Mouse (Mus musculus): ENCODE measurements around the gene Mrps11. TPM values are rescaled to one million over a fixed set of nuclear protein-coding genes. Genes with fewer than 3 reads are reported as not detected.
A peak's percentile ranks its signal among the peaks of the same experiment; 100 is the strongest.

The Mrps11 gene
- 10 to 100 TPM; 45.5 to 54.2 TPM for total RNA-seq (2021)

DNA sequence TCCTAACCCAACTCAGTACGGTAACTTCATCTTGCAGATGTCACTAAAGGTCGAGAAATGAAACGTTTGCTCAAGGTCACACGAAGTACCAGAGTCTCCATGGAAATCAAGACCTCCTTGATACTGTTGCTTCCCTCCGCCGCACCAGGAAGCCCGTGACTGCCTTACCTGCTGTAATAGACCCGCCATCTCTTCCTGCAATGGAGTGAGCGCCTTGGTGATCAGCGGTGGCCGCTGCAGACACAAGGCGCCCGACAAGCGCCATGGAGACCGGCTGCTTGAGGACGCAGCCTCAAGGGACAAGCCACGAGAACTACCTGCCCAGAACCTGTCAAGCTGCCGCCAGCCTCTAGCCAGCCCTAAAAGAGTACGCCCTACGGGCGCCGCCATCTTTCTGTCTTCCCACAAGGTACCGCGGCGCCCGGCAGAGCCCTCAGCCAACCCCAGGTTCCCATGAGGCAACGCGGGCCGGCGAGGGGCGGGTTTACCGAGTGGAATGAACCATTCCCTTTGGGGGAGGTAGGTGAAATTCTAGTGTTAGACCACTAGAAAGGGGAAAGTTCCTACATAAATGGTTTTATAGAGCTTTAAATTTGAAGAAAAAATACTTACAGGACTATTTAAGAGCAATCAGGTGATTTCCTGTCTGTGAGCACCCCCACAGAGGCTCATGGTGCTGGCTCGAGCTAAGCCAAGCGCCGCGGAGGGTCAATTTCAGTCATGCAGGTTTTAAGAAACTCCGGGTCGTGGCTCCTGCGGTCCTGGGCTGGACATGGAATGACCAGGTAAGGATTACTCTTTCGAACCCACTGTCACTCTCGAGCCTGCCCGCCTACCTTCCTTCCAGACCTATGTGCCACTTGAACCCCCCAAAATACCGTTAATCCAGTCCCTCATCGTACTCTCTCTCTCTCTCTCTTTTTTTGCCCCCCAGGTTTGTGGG is at the start of gene Mrps11, which contains the start of gene Mrpl46:
TSS of gene Mrps11 (plus strand) at position 481 of the 943 bp plus-strand sequence.
TSS of gene Mrpl46 (minus strand) at position 893 of the 943 bp plus-strand sequence.
- DNase-seq = peak; percentile 89

DNA sequence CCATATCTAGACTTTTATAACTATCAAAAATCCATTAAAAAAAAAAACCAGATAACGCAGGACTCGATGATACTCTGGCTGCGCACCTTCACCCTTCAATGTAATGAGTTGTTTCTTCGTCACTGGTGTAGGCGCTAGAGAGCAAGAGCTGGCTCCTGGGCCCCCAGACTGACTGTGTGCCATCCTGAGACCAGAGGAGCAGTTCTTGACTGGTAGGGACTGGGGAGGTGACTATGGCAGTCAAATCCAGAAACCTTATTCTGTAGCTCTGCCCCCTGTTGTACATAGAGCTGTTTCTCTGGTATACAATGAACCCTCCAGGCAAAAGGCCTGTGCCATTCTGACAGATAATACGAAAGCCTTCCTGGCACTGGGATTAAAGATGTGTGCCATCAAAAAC is 45.7 kb upstream of the Mrps11 start:
- no peak for DNase-seq

DNA sequence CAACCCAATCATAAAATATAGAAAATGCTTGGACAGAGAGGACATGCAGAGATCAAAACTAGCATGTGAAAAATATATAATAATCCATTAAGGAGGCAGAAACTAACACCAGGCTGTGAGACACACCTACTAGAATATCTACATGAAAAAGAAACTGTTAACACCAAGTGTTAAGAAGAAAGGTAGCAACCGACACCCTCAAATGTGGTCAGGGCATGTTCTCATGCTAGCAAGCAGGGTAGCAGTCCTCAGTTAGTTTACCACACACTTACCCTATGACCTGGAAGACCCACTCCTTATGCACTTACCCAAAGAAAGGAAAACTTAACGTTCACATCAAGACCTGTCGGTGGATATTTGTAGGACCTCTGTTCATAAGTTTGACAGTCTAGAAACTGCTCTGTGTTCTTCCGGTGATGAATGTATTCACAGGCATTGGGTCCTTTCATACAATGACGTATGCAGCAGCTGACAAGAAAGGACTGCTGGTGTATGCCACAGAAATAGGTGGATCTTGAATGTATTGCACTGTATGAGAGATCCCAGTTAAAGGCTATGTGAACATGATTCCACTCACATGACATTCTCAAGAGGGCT is 45.2 kb upstream of the Mrps11 start, which contains the start of gene Ntrk3:
TSS of gene Ntrk3 (minus strand) at position 399 of the 597 bp plus-strand sequence.
- DNase-seq = no peak

DNA sequence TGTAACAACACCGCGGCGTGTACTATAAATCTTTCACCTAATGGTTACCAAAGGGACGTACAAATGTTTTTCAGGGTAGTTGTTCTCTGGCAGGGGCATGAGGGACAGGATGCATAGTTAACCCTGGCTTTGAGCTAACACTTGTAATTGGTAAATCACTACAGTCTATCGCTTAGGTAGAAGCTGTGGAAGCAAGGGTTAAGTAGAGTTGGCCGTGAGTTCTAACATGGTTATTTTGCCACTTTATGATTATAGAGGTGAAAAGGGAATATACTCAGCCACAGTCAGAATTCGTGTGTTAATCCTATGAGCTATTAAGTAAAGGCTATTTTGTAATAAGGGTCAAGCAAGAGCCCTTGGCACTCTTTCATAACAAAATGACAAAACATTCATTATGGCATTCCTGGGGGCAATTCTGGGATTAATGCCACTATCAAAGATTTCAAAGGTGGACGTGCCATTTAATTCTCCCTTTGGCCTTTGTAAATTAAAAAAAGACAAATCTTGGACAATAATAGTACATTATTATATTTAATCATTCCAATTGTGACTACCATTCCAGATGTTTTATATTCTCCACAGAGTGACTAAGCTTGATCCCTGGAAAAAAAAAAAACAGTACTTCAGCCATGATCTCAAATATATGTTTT is 43.4 kb upstream of the Mrps11 start:
- DNase-seq = no peak

DNA sequence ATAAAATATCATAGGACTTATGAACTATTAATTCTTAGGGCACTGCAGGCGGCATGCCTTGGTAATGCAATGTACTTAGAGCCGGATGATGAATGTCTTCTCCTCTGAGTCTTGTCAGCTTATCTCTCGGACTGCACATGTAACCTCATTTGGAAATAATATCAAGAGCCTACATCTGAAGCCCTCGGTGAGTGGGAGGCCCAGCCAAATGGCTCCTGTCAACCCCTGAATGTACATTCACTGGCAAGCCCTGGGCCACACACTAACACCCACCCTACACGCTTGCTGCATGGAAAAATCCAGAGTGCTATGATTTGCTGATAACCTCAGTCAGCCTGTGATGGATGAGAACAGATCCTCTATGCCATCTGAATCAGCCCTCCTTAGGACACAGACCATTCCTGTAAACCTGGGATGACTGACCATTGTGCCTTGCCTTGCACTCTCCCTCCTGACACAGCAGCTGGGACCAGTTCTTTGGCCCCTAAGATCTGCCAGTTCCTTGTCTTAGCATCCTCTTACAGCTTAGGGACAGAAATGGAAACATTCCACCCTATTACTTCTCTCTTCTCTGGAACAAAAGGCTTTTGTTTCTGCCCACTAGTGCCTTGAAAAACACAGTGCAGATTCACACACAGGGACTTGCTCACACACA is 39.1 kb upstream of the Mrps11 start:
- DNase-seq = no peak

DNA sequence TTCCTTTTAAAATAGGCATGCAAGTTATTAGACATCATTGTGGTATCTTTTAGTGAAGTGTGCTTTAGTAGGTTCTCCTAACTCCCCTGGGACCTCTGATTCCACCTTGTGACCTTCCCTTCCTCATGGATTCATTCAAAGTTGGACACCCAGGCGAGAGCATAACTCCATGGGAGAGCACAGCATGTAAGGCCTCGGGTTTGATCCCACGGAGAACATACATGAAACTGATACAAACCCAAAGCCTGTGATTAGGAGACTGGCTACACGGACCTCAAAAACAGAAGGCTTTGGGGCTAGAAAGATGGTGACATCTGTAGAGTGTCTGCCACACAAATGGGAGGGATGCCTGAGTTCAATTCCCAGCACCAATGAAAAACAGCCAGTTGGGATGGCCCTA is 30.0 kb upstream of the Mrps11 start:
- DNase-seq = no peak

DNA sequence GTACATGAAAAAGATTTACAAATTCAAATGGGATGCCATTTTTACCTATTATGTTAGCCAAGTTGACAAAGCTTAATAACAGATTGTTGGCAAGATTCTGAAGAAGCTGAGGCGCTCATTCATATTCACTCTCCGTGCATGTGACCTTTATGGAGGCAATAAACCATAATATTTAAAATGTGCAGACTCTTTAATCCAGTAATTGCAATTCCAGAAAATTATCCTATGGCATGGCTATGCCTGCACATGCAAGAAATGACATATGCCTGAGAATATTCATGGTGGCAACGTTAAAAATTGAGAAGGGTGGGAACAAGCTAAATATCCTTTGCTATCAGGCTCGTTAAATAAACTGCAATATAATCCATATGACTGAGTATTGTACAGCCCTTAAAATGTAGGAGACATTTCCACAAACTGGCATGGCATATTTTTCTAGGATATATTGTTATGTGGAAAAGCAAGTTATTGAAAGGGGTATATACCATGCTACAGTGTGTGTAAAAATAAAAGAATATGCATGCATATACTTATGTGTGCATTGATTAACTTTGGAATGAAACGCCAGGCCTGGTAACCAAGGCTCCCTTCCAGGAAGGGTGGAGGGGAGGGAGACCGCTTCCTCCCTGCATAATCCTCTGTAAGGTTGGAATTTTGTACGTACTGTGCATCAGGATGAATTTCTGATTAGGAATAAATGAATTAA is 29.0 kb upstream of the Mrps11 start:
- DNase-seq = no peak

DNA sequence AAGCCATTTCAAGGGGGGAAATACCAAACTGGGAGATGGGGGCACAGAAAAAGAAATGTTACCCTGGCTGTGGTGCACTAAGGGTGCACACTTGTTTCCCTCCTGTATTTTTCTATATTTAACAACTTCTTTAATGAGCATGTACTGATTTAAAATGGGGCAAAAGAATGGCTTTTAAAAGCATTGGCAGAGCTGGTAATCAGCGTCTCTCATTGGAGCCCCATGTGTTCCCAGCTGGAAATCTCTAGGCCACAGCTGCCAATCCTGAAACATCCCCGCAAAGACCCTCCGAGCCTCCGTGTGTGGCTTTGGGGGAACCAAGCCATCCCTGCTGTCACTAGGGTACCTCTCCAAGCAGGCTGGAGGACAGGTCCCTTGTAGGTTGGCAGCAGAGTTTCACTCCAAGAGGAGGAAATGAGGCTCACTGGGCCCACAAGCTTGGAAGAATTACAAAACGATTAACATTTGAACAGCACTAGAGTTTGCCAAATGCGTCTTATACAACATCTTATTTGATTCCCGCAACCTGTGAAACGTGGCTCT is 28.4 kb upstream of the Mrps11 start:
- no peak for DNase-seq

DNA sequence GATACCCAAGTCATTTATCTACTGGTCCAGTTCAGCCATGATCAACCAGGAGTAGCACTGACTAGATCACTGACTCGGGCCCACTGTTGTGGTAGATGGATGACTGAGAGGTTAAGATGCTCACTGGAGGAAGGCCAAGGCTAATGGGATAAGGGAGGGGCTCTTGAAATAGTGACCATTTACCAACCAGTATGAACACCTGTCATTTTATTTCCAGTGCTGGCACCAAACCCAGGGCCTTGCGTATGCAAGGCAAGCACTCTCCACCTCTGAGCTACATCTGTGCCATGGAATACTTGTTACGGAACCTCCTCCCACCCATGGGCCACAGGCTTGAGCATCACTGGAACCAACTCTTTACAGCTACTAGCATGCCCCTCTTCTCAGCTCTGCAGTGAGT is 19.1 kb upstream of the Mrps11 start:
- DNase-seq = no peak

DNA sequence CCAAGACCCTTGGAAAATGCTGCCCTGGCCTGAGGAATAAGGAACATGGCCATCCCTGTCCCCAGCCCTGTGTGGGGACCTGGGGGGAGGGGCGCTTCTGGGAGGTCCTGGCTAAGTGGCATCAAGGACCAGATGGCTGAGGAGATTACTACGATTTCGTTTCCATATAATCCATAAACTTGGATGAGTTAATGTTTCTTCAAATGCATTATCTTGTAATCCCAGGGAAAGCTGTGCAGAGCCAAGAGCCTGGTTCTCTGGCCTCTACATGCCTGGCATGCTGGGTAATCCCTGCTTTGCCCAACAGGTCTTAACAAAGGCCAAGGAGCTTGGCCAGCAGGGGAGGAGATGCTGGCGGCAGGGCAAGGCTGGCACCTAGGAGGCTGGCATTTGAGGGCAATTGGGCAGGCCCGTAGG is 17.7 kb upstream of the Mrps11 start:
- DNase-seq = no peak

DNA sequence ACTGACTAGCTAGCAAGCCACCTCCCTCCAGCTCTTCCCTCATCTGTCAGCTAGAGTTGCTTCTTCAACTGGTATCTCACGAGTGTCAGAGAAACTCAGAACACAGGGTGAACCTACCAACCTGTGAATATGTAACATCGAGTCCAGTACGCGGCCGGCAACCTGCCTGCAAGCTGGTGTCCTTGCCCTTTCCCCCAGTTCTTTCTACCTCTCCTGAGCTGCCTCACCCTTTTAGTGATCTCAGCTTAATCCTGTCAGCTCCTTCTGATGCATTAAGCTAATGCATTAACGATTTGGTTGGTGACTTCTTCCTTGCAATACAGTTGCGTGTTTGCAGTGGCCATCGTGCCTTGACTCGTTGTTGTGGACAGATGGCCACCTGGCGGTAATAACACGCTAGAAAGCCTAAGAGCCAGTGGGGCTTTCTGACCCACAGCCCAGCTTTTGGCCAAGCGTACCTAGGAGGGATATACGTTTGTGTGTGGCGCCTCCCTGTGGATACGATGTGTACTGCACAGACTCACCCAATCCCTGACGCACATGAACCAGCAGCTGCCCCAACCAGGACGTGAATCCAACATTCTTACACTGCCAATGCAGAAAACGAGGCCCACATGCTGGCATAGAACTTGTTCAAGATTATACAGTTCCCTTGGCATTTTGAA is 16.8 kb upstream of the Mrps11 start:
- DNase-seq = peak; percentile 85

DNA sequence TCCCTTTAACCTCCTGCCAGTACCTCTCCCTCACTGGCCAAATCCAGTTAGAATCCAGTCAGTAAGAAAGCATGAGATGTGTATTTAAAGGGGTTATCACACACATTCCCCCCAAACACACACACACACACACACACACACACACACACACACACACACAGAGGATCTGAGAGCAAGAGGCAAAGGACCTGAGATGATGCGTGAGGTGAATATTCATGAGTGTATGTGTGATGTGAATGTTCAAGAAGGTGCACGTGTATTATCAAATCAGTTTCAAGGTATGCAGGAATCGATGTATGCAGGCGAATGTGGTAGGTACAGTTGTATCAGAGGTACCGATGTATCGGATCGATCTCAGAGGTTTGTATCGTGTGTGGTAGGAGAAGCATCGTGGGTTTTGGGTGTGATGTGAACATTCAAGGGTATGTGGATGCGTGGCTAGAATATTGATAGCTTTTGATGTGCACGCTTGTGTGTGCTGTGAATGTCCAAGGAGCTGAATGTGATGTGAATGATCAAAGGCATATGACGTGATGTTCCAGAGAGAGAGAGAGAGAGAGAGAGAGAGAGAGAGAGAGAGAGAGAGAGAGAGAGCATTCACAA is 14.9 kb upstream of the Mrps11 start:
- DNase-seq = no peak

DNA sequence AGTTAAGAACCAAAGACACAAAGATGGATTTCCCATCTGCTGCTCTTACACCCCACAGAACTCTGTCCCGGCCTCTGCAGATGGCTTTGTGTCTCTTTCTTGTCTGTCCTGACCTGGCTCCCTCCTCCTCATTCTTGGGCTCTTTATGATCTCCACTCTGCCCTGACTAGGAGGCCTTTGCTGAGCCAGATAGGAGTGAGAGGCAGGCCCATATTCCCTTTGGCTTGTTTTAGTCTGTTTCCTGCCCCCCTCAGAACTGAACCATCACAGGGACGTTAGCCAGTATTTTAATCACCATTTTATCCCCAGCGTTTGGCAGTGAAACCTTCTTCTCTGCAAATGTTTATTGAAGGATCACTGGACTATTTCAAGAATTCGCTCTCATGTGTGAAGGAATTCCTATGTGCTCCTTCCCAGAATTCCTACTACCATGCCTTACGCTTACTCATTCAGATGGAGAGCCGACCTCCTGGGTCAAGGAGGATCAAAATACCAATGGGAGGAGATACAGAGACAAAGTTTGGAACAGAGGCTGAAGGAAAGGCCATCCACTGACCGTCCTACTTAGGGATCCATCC is 13.8 kb upstream of the Mrps11 start:
- no peak for DNase-seq

DNA sequence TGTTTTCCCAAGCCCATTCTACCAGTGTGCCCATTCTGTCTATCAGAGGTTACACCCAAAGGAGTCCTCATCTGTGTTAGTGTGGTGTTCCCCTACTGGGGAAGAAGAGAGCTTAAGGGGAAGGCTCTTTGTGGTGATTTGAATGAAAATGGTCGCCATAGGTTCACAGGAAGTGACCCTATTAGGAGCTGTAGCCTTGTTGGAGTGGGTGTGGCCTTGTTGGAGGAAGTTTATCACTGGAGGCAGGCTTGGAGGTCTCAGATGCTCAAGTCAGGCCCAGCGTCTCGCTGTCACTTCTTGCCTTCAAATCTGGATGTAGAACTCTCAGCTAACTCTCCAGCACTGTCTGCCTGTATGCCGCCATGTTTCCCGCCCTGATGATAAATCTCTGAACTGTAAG is 12.0 kb upstream of the Mrps11 start:
- no peak for DNase-seq

DNA sequence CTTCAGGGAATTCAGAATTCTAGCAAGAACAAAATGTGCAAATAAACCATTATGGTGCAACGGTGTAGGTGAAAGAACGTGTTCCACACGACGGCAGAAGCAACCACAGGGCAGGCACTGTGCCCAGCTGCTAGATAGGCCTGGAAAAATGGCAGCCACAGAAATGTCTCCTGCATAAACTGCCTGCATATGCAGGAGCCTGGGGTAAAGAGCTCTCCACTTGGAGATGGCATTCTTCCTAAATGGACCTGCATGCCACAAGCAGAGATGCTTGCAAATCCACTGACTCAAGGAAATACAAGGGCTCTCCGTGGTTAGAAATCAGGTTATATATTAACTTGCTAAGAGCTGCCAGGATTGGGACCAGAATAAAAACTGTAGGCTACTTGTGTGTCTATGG is 4.2 kb upstream of the Mrps11 start:
- DNase-seq = no peak

DNA sequence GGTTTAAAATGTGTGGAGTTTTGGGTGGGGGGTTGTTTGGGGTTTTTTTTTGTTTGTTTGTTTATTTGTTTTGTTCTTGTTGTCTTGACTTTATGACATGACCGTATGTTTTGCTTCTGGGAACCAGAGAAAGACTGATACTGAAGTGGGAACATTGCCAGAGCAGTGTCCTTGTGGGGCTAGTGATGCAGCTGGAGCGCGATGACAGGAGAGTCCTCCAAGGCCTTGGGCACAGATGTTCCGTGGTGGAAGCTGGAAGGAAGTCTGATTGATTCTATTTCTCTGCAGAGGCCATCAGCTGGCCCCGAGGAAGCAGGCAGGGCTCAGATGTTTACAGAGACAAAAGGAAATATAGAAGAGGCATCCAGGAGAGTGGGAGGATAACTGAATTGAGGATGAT is 3.0 kb downstream of the Mrps11 start:
- DNase-seq = no peak

DNA sequence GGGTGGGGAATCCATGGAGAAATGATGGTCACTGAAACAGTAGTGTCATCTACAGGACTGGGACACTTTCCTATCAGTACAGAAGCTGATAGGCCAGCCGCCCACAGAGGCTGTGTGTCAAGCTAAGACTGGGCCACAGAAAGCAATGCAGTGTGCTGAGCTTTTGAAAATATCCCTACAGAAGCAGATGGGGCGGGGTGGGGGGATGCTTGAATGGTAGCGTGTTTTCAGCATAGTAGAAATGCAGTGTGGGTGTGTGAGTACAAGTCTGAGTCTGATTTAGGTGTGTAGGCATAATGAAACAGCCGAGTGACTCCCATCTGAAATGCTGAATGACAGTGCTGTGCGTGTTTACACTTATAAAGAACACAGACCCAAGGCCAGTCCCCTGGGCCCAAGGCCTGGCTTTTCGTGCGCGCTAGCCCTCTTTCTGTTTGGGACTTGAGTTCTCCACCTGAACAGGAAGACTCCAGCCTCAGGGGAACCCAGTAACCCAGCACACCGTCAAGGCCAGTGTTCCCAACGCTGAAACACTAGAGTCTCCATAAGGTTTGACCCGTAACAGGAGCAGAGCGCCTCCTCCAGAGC is 5.0 kb downstream of the Mrps11 start:
- no peak for DNase-seq

DNA sequence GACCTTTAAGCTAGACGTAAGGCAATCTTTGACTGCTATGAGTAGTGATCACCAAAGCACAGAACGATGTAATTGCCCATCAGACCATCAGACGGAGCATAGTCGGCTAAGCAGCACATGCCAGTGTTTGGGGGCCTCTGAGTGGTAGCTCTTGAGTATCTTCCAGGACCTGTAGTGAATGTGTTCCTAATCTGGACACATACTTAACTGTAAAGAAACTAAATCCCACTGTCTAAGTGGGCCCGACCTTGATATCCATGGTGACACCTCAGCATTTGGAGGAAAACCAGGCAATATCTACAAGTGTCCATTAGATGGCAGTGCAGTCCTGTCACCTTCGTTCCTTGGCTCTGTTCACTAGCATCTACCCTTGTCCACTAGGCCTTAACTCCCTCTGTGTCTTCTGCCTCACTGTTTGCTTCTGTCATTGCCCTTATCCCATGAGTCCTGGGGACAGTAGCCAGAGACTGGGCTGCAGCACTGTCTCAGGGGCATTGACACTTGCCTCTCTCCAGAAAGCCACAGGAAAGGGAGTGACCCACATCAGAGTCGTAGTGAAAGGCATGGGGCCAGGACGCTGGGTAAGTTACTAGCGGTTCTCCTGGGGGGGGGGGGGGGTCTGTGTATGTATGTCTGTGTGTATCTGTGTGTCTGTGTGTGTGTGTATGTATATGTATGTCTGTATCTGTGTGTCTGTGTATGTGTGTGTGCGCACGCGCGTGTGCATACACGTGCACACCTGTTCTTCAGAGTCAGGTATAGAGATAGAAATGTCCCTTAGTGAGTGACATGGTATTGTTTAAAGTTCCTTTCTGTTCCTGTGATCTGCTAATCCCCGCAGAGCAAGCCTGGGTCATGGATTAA is 8.7 kb downstream of the Mrps11 start:
- peak; percentile 65 for DNase-seq
